Mouse (Mus musculus): ENCODE measurements at regions not wholly inside any gene's neighbourhood (a gene's known extent, or its start where the extent isn't known, plus 50 kb on each side); places are given as distances from the start of the nearest gene placed in this dataset.

GRCm38 (mm10) chr9:61489147-61489546, 117.0 kb downstream of the Tle3 start:
- ATAC-seq (replicated peaks; ENCODE audit: extremely low read depth, insufficient read depth, low FRiP score) = no peak
- Histone ChIP-seq H3K4me2 (ENCODE audit: low read depth, low read length) (no peak overlapping the region), H3K9ac (ENCODE audit: low read length) (no peak overlapping the region), H3K36me3 (ENCODE audit: control insufficient read depth, insufficient read depth) (no peaks in the 10 kb centered on the region), H3K9me3 (replicated peaks; ENCODE audit: control insufficient read depth, low read length) (no peaks in the 10 kb centered on the region), H3K4me1 (ENCODE audit: control insufficient read depth, insufficient read depth, low read length) (no peaks in the 10 kb centered on the region), H3K27me3 (ENCODE audit: control insufficient read depth, insufficient read depth, low read length) (peaks cover 48% of the 10 kb centered on the region), H3K27ac (ENCODE audit: low read length) (no peak overlapping the region), H3K4me3 (ENCODE audit: low read length) (no peak overlapping the region)
- 35% methylated on average over 9 of the region's 9 CpGs for WGBS

- H3K9me3 ChIP-seq (replicated peaks; ENCODE audit: control insufficient read depth, low read length) = no peaks in the 10 kb centered on the region
- 76% methylated on average over 12 of the region's 12 CpGs for WGBS
- H3K9ac ChIP-seq (ENCODE audit: low read length) = no peak overlapping the region
- no peak for ATAC-seq (replicated peaks; ENCODE audit: extremely low read depth, insufficient read depth, low FRiP score)
- peaks cover 45% of the 10 kb centered on the region for H3K27me3 ChIP-seq (ENCODE audit: control insufficient read depth, insufficient read depth, low read length)
- H3K4me1 ChIP-seq (ENCODE audit: control insufficient read depth, insufficient read depth, low read length) = no peaks in the 10 kb centered on the region
- no peak overlapping the region for H3K4me3 ChIP-seq (ENCODE audit: low read length)
- H3K4me2 ChIP-seq (ENCODE audit: low read depth, low read length) = no peak overlapping the region
- H3K27ac ChIP-seq (ENCODE audit: low read length) = no peak overlapping the region
- H3K36me3 ChIP-seq (ENCODE audit: control insufficient read depth, insufficient read depth) = no peaks in the 10 kb centered on the region
Observed at GRCm38 (mm10) chr9:61487824-61488223, 115.7 kb downstream of the Tle3 start.

GRCm38 (mm10) chr9:61487146-61487545, 115.0 kb downstream of the Tle3 start:
- Histone ChIP-seq H3K4me3 (ENCODE audit: low read length) (no peak overlapping the region), H3K27ac (ENCODE audit: low read length) (no peak overlapping the region), H3K4me2 (ENCODE audit: low read depth, low read length) (no peak overlapping the region), H3K9ac (ENCODE audit: low read length) (no peak overlapping the region), H3K36me3 (ENCODE audit: control insufficient read depth, insufficient read depth) (no peaks in the 10 kb centered on the region), H3K9me3 (replicated peaks; ENCODE audit: control insufficient read depth, low read length) (no peaks in the 10 kb centered on the region), H3K27me3 (ENCODE audit: control insufficient read depth, insufficient read depth, low read length) (peaks cover 43% of the 10 kb centered on the region), H3K4me1 (ENCODE audit: control insufficient read depth, insufficient read depth, low read length) (no peaks in the 10 kb centered on the region)
- 66% methylated on average over 7 of the region's 7 CpGs for WGBS
- no peak for ATAC-seq (replicated peaks; ENCODE audit: extremely low read depth, insufficient read depth, low FRiP score)

- ATAC-seq (replicated peaks; ENCODE audit: extremely low read depth, insufficient read depth, low FRiP score) = no peak
- Histone ChIP-seq H3K9ac (ENCODE audit: low read length) (no peak overlapping the region), H3K27me3 (ENCODE audit: control insufficient read depth, insufficient read depth, low read length) (peaks cover 32% of the 10 kb centered on the region), H3K4me1 (ENCODE audit: control insufficient read depth, insufficient read depth, low read length) (no peaks in the 10 kb centered on the region), H3K4me3 (ENCODE audit: low read length) (no peak overlapping the region), H3K4me2 (ENCODE audit: low read depth, low read length) (no peak overlapping the region), H3K36me3 (ENCODE audit: control insufficient read depth, insufficient read depth) (no peaks in the 10 kb centered on the region), H3K27ac (ENCODE audit: low read length) (no peak overlapping the region), H3K9me3 (replicated peaks; ENCODE audit: control insufficient read depth, low read length) (no peaks in the 10 kb centered on the region)
- WGBS = 25% methylated on average over 3 of the region's 3 CpGs
Observed at GRCm38 (mm10) chr9:61484391-61484790, 112.2 kb downstream of the Tle3 start.

- Histone ChIP-seq H3K9ac (ENCODE audit: low read length) (no peak overlapping the region), H3K4me2 (ENCODE audit: low read depth, low read length) (no peak overlapping the region), H3K4me1 (ENCODE audit: control insufficient read depth, insufficient read depth, low read length) (no peaks in the 10 kb centered on the region), H3K36me3 (ENCODE audit: control insufficient read depth, insufficient read depth) (no peaks in the 10 kb centered on the region), H3K4me3 (ENCODE audit: low read length) (no peak overlapping the region), H3K27me3 (ENCODE audit: control insufficient read depth, insufficient read depth, low read length) (peaks cover 38% of the 10 kb centered on the region), H3K27ac (ENCODE audit: low read length) (no peak overlapping the region), H3K9me3 (replicated peaks; ENCODE audit: control insufficient read depth, low read length) (no peaks in the 10 kb centered on the region)
- ATAC-seq (replicated peaks; ENCODE audit: extremely low read depth, insufficient read depth, low FRiP score) = no peak
- 47% methylated on average over 6 of the region's 6 CpGs for WGBS
Observed at GRCm38 (mm10) chr9:61479626-61480025, 107.5 kb downstream of the Tle3 start.

GRCm38 (mm10) chr9:61478862-61479261, 106.7 kb downstream of the Tle3 start:
- 36% methylated on average over 9 of the region's 9 CpGs for WGBS
- Histone ChIP-seq H3K27me3 (ENCODE audit: control insufficient read depth, insufficient read depth, low read length) (peaks cover 41% of the 10 kb centered on the region), H3K4me3 (ENCODE audit: low read length) (no peak overlapping the region), H3K27ac (ENCODE audit: low read length) (no peak overlapping the region), H3K9ac (ENCODE audit: low read length) (no peak overlapping the region), H3K4me2 (ENCODE audit: low read depth, low read length) (no peak overlapping the region), H3K9me3 (replicated peaks; ENCODE audit: control insufficient read depth, low read length) (no peaks in the 10 kb centered on the region), H3K4me1 (ENCODE audit: control insufficient read depth, insufficient read depth, low read length) (no peaks in the 10 kb centered on the region), H3K36me3 (ENCODE audit: control insufficient read depth, insufficient read depth) (no peaks in the 10 kb centered on the region)
- no peak for ATAC-seq (replicated peaks; ENCODE audit: extremely low read depth, insufficient read depth, low FRiP score)

GRCm38 (mm10) chr9:61476351-61476750, 104.2 kb downstream of the Tle3 start:
- no peaks in the 10 kb centered on the region for H3K4me1 ChIP-seq (ENCODE audit: control insufficient read depth, insufficient read depth, low read length)
- no peak overlapping the region for H3K4me3 ChIP-seq (ENCODE audit: low read length)
- H3K4me2 ChIP-seq (ENCODE audit: low read depth, low read length) = no peak overlapping the region
- WGBS = 50% methylated on average over 4 of the region's 4 CpGs
- no peaks in the 10 kb centered on the region for H3K36me3 ChIP-seq (ENCODE audit: control insufficient read depth, insufficient read depth)
- ATAC-seq (replicated peaks; ENCODE audit: extremely low read depth, insufficient read depth, low FRiP score) = no peak
- no peak overlapping the region for H3K27ac ChIP-seq (ENCODE audit: low read length)
- H3K9ac ChIP-seq (ENCODE audit: low read length) = no peak overlapping the region
- no peaks in the 10 kb centered on the region for H3K9me3 ChIP-seq (replicated peaks; ENCODE audit: control insufficient read depth, low read length)
- H3K27me3 ChIP-seq (ENCODE audit: control insufficient read depth, insufficient read depth, low read length) = peaks cover 42% of the 10 kb centered on the region

GRCm38 (mm10) chr9:61470815-61471505, 98.8 kb downstream of the Tle3 start:
- no peak overlapping the region for H3K4me2 ChIP-seq (ENCODE audit: low read depth, low read length)
- no peak overlapping the region for H3K9ac ChIP-seq (ENCODE audit: low read length)
- 49% methylated on average over 6 of the region's 6 CpGs for WGBS
- ATAC-seq (replicated peaks; ENCODE audit: extremely low read depth, insufficient read depth, low FRiP score) = no peak
- no peak overlapping the region for H3K4me3 ChIP-seq (ENCODE audit: low read length)
- peaks cover 6% of the 10 kb centered on the region for H3K9me3 ChIP-seq (replicated peaks; ENCODE audit: control insufficient read depth, low read length)
- H3K27me3 ChIP-seq (ENCODE audit: control insufficient read depth, insufficient read depth, low read length) = peaks cover 20% of the 10 kb centered on the region
- no peaks in the 10 kb centered on the region for H3K4me1 ChIP-seq (ENCODE audit: control insufficient read depth, insufficient read depth, low read length)
- no peak overlapping the region for H3K27ac ChIP-seq (ENCODE audit: low read length)
- H3K36me3 ChIP-seq (ENCODE audit: control insufficient read depth, insufficient read depth) = no peaks in the 10 kb centered on the region

GRCm38 (mm10) chr9:61468897-61469509, 96.8 kb downstream of the Tle3 start:
- Histone ChIP-seq H3K4me3 (ENCODE audit: low read length) (no peak overlapping the region), H3K27ac (ENCODE audit: low read length) (no peak overlapping the region), H3K4me2 (ENCODE audit: low read depth, low read length) (no peak overlapping the region), H3K4me1 (ENCODE audit: control insufficient read depth, insufficient read depth, low read length) (no peaks in the 10 kb centered on the region), H3K36me3 (ENCODE audit: control insufficient read depth, insufficient read depth) (no peaks in the 10 kb centered on the region), H3K27me3 (ENCODE audit: control insufficient read depth, insufficient read depth, low read length) (peaks cover 16% of the 10 kb centered on the region), H3K9ac (ENCODE audit: low read length) (no peak overlapping the region), H3K9me3 (replicated peaks; ENCODE audit: control insufficient read depth, low read length) (peaks cover 19% of the 10 kb centered on the region)
- WGBS = 52% methylated on average over 11 of the region's 11 CpGs
- no peak for ATAC-seq (replicated peaks; ENCODE audit: extremely low read depth, insufficient read depth, low FRiP score)
